Mouse (Mus musculus): ENCODE measurements at regions not wholly inside any gene's neighbourhood (a gene's known extent, or its start where the extent isn't known, plus 50 kb on each side); places are given as distances from the start of the nearest gene placed in this dataset.
A peak's percentile ranks its signal among the peaks of the same experiment; 100 is the strongest.

DNA sequence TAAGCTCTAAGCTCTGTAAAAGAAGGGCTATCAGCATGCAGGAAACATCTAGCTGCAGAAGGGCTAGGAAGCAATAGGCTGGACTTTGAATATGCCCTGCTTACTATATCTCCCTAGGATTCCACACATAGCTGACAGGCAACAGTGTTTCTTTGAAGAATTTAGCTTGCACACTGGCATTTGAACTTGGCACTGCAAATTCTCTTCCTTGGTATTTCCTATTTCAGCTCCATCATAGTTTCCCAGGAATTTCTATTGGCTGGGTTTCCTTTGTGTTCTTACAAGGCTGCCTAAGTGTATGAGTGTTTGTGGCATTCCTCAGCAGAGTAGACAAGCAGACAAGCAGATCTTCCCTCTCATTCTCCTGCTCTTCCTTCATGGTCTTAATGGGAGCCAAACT lies 159.0 kb upstream of the Fggy start:
- TF ChIP-seq GATA1 (IDR thresholded peaks at IDR 0.05; ENCODE audit: low read length): no peak

DNA sequence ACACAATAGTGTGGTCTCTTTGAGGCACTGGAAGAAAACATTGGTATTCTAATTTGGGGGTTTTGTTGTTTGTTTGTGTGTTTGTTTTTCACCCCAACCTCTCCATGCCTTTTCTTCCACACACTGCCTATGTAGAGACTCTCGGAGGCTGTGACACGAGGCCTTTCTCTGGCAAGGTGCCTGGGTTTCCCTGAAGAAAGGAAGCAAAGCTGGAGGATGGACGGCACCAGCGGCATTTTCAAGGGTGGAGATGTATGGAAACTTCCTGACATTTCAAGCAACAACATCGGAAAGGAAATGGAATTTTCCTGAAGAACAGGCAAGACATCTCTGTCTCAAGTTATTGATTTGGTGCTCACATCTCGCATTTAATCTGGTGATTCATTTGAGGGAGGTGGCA lies 155.0 kb upstream of the Fggy start:
- TF ChIP-seq GATA1 (IDR thresholded peaks at IDR 0.05; ENCODE audit: low read length): no peak

DNA sequence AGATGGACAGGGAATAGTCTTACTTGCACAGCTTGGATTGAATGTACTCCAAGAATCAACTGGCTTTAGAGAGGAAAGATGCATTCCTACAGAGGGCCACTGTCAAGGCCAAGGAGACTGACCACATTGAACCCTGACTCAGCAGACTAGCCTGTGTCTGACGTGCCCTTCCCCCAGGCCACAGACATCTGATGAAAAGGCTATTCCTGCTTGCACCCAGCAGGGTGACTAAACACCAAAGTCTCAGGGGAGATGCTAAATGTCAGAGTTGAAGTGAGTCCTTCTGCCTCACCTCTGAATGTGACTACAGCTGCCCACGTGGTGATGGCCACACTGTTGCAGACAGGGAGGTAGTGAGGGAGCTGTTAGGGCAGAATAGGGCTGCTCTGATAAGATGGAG lies 140.2 kb upstream of the Fggy start:
- TF ChIP-seq GATA1 (IDR thresholded peaks at IDR 0.05; ENCODE audit: low read length): no peak

DNA sequence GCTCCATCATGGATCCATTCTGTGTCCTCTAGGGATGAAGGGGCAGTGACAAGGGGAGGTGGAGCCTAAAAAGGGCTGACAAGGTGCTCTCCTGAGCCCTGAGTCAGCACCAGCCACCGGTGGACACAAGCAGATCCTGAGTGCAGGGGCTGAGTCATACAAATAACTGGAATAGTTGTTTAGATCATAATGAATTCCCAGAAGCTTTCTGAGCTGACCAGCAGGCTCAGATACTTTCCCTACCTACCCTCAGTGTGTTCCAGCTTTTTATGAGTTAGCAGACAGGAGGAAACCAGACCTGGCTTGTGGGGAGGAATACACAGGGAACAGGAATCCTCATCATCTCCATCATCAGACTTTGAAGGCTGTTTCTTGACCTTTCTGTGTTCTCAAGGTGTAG lies 130.7 kb upstream of the Fggy start:
- no peak for TF ChIP-seq GATA1 (IDR thresholded peaks at IDR 0.05; ENCODE audit: low read length)

DNA sequence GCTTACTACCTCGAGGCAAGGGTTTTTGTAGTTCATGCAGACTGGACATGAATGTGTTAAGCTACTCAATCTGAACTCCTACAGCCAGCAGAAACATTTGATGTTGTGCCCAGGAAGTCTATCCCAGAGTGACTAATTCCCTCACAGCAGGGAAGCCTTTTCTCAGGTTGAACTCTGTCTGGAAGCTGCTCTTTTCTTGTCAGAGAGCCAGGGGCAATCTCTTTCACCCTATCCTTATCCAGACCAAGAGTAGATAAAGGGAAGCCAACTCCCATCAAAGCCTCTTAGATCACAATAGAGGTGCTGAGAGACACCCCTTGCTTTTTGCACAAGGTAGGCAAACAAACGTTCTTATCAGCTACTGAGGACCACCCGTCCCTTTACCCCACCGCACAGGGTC lies 122.8 kb upstream of the Fggy start:
- TF ChIP-seq GATA1 (IDR thresholded peaks at IDR 0.05; ENCODE audit: low read length): no peak

DNA sequence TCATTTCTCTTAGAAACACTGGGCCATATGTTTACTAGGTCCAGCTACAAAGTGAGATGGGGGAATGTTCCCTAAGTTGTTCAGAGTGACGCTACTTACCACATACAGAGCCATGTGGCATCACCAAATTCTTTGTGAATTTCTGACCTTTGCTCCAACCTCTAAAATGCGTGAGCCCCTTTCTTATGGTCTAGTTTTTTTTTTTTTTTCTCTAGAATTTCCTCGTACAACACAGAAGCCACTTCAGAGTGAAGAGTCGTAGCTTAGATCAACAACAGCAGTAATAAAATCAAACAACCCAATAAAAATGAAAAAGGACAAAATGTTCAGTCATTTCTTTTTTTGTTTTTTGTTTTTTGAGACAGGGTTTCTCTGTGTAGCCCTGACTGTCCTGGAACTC lies 122.2 kb upstream of the Fggy start:
- TF ChIP-seq GATA1 (IDR thresholded peaks at IDR 0.05; ENCODE audit: low read length): no peak

DNA sequence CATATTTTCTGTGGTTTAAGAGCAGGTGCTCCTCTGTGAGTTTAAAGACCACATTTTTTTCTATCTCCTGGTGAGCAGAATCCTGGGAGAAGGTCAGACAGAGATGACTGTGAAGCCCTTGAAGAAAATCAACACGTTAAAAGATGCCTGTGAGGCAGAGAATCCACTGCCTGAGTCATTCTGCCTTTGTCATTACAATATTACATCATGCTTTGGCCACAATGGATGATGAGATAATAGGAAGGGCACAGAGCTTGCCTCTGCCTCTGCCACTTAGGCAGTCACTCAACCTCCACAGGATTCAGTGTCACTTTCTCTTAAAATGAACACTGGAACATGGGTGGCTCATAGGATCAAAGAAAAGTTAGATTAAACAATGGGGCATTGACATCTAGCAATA lies 117.5 kb upstream of the Fggy start:
- no peak for TF ChIP-seq GATA1 (IDR thresholded peaks at IDR 0.05; ENCODE audit: low read length)

DNA sequence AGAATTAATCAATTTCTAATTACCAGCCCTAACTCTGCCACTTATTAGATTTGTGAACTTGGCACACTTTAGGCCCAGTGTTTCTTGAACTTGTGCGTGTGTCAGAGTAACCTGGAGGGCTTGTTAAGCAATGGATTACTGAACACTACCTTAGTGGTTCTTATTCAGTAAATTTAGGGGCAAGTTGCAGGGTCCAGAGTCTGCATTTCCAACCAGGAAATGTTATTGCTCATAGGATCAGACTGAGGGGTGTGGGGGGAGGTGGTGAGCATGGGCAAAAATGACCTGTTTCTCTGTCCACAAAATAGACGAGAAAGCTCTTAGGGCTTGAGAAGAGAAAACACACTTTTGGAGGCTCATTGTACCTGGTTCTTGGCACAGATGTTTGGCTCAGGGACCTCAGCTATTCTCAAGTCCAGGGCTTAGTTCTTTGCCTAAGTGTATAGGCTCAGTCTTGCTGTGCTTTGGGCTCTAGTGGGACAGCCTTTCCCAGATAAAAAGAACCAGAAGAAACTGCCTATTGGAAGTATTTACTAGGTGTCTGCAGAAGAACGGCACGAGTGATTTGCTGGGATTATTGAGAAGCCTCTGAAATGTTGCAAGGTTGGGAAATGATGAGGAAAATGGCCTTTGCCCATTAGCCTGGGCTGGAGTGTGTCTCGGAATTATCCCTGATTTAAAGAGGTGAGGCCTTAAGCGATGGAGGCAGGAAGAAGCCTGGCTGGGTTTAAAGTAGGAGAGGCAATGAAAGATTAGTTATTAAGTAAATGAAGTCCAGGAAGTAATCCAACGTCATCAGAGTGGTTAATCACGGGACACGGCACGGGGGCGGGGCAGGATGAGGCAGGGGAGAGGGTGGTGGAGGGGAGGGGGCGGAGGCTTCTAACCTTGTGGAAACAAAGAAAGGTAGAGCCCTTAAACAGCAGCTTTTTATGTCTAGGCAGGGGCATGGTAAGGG lies 113.2 kb upstream of the Fggy start:
- TF ChIP-seq GATA1 (IDR thresholded peaks at IDR 0.05; ENCODE audit: low read length): no peak

DNA sequence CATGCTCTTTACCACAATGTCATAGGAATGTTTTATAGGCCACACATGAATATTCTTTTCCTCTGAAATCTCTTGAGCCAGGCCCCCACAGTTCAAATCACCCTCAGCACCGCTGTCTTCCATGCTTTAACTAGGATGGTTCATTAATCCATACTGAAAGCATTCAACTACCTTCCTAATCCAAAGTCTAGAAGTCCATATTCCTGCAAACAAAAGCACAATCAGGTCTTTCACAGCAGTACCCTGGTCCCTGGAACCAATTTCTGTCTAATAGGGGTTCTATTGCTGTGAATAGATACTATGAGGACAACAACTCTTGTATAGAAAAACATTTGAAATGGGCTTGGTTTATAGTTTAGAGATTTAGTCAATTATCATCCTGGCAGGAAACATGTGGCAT lies 107.0 kb upstream of the Fggy start:
- TF ChIP-seq GATA1 (IDR thresholded peaks at IDR 0.05; ENCODE audit: low read length): no peak

DNA sequence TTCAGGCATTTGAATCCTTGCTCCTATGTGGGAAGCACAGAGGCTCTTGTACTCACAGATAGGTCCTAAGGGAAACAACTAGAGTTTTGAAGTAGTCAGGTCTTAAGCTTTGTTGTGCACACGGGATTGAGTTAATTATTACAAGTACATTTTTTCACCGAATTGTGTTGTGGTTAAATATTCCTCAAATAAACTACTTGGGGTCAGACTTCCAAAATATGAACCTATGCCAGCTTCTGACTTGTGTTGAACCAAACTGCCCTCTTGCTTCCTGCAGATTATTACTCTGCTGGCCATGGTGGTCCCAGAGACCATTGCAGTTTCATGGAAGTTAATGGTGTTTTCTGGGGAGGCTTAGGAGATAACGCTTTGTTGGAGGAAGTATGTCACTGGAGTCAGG lies 105.5 kb upstream of the Fggy start:
- TF ChIP-seq GATA1 (IDR thresholded peaks at IDR 0.05; ENCODE audit: low read length): no peak

DNA sequence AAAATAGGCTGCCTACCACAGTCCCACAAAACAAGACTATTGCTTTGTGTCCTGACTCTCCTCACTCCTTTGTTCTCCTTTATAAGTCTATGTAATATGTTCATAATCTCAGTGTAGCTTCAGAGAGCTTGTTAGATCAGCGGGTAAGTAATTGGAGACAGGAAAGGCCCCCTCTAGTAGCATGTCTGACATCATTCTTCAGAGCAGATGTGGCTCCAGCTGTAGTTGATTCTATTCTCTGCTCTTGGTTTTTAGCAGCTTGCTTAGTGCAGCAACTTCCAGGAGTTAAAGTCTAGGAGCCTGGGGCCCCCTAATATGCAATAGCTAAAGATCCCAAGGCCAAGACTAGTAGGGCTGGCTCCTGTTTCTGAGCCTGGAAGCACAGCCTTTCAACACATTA lies 101.0 kb upstream of the Fggy start:
- no peak for TF ChIP-seq GATA1 (IDR thresholded peaks at IDR 0.05; ENCODE audit: low read length)

DNA sequence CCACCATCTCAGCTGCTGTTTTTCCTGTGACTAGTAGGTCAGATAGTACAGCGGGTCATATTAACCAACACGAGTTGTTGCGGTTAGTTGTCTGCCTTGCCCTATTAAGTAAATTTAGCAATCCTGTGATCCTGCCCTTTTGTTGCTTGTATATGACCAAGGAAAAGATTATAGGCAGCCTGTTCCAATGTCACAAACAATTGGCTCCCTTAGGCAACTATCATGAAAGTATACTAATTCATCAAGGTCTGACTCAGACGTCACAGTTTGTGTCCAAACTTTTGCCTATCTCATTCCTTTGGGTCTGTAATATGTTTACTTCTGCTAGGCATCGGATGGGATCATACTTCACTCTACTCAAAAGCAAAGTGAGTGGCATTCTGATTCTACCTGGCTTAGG lies 100.4 kb upstream of the Fggy start:
- TF ChIP-seq GATA1 (IDR thresholded peaks at IDR 0.05; ENCODE audit: low read length): no peak

DNA sequence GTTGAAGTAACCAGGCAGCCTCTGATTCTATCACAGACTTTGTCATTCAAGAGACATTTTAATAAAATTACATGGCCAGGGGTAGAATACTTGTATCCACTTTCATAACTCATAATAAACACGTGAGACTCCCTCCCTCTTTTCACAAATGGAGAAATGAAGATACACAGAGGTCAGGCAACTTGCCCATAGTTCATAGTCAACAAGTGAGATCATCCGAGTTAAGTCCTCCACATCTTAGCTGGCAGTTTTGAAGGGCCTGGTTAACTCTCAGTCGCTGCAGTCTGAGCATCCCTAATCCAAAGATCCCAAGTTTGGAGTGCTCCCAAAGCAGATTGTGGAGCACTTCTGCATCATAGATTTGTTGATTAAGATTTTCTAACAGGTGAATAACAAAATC lies 94.8 kb upstream of the Fggy start:
- TF ChIP-seq GATA1 (IDR thresholded peaks at IDR 0.05; ENCODE audit: low read length): no peak

DNA sequence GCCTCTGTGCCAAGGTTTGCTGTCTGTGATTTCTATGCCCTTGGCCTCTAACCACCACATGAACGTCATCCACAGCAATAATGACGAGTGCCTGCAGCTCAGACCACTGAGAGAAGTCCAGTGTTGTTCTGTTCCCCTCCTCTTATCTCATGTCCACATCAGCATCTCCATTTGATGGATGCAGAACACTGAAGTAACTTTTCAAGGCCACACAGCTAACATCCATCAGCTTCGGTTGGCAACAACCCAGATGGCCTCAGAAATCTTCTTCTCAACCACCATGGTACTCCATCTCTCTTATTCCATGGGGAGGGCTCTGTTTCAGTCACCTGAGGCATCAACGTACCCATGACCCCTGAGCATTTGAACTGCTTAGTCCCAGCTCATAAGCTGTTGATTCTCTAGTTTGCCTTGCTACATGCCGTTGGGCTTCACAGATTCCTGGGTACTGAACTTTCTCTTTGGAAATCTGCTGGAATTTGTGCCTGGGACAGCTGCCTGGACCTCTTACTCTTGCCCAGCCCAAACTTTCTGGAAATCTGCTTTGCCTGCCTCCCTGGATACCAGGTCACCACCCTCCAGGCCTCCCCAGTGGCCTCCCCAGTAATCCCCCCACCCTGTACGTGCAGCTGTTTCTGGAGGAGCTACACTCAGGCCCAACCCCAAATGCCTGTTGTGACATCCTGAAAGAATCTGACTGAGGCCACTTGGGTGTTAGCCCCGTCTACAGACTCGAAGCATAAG lies 94.1 kb upstream of the Fggy start:
- TF ChIP-seq GATA1 (IDR thresholded peaks at IDR 0.05; ENCODE audit: low read length): no peak

DNA sequence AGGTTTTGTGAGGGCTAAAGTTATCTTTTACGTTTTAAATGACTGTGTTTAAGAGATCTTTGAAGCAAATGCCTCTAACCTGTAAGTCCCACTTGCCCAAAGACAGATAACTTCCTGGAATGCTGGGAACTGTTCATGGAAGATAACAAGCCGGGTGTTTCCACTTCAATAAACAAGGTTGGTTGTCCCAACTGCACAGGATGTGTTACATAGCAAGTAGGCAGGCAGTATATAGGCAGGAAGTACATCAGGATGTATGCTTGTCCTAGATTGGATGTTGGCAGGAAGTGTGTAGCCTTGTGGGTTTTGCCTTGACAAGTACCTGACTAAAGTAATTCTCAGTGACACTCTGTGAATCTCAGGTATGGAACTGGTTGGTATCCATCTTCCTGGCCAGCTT lies 90.7 kb upstream of the Fggy start:
- peak; percentile 54 for TF ChIP-seq GATA1 (IDR thresholded peaks at IDR 0.05; ENCODE audit: low read length)

DNA sequence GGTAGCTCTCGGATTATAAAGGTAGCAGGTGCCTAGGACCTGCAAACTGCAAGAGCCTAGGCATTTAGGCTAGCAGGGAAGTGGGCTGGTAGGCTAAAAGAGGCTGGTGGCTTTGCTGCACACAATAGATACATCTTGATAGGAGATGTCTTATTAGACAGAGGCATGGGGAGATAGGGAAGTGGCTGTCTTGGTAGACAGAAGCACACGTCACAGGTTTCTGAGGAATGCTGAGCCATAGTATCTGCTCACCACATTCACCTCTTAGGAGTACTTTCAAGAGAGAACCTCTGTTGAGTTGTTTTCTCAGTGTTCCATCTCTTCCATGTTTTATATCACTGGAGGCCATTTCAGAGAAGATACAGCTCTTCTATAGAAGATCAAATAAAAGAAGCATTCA lies 89.8 kb upstream of the Fggy start:
- peak; percentile 57 for TF ChIP-seq GATA1 (IDR thresholded peaks at IDR 0.05; ENCODE audit: low read length)

All from G1E-ER4 (cell line).